Mouse (Mus musculus) layer of hippocampus, adult 9-11 months (tissue): ENCODE data around the gene Snx7.

ENCODE experiments used
- DNase-seq: peaks from one replicate; pipeline ENCODE4 v3.0.0; 2022

The Snx7 gene

DNA sequence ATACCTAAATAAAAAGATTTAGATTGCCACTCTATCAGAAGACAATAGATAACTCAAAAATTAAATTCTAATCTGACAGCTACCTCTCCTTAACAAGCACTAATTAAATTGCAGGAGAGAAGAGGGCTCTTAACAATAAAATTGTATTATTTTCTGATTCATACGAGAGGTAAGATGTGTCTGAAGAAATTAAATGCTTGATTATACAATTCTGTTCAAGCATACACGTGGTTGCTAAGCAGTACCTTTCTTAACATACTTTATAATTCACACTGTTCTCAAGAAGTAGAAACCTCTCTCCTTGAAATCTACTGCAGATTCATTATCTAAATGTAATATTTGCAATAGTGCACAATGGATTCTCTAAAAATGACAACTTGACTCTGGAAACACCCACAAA, 54.5 kb downstream of the Snx7 start:
- DNase-seq, result no peak

DNA sequence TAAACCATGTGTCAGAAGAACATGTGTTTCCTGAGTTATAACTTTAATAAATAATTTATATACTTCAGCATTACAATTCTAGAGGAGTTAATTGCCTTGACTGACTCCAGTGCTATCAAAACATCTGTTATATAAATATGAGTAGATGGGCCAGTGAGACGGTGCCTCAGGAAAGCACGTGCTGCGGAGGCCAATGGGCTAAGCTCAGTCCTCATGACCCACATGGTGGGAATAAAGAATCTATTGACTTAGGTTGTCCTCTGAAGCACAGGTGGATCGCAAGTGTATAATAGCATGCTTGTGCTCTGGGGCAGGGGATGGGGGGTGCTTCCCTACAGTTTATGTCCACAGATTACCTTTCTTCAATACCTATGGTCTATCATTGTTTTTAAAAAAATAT, 56.6 kb downstream of the Snx7 start:
- DNase-seq, result no peak

DNA sequence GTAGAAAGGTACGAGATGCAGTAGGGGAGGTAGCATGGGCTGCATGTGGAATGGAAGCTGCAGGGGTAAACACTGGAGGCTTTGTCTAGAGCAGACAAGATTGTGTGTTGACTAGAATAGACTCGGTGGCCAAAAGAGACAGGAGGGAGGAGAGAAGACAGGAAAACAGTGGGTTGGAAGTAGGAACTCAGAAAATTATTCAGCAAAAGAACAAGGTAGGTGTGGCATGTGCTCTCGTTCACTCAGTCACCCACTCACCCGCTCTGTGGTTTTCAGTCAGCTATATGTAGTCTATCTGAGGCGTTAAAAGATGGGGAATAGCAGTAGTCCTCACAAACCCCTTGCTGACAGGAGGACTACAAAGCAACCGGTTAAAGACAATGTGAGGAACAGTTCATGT, 63.0 kb downstream of the Snx7 start:
- no peak for DNase-seq

DNA sequence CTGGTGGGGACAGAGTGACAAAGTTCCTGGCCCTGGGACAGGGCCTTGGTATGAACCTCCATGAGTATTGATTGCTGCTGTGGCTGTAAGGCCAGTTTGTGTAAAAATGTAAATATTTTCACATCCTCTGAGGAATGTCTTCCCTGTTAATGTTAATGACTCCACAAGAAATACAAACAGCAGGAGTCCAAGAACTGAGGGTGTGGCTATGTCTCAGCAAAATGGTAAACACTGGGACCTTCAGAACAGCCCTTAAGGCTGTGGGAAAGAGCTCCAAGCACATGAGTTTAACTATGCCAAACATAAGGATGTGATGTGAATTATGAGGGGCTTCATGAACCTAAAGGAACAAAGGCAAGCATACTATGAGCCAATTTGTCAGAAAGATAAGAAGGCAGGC, 74.2 kb downstream of the Snx7 start:
- no peak for DNase-seq

DNA sequence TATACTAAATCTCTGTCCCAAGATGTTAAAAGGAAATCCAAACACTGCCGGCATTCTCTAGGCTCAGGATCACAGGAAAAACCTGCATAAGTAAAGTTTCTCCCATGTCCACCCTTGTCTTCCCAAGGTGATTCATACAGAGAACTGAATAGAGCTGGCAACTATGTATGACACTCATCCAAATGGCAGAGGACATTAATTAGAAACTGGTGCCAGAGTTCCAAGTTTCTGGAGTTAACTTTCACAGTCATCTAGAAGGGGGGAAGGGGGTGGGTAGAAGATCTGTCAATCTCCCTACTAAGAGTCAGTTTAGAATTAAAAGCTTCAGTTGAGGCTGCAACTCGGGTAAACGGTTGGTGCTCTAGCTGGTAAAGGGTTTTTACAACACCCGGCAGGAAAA, 76.8 kb downstream of the Snx7 start:
- no peak for DNase-seq

DNA sequence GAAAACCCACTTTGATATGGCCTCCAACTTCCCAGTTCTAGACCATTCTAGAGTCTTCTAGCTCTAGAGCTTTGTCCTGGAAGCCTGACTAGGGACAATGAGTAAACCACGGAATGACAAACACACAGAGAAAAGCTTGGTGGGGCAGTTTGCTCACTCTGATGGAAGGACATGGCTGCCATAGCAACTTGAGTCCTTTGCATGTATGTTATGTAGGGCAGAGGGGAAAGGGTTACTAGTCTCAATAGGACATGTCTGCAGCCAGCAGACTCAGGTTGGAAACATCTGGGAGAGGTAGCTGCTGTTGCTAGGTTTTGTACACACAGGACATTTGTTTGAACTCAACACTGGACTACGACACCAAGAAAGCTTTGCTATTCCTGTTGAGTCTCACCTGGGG, 77.5 kb downstream of the Snx7 start:
- no peak for DNase-seq

DNA sequence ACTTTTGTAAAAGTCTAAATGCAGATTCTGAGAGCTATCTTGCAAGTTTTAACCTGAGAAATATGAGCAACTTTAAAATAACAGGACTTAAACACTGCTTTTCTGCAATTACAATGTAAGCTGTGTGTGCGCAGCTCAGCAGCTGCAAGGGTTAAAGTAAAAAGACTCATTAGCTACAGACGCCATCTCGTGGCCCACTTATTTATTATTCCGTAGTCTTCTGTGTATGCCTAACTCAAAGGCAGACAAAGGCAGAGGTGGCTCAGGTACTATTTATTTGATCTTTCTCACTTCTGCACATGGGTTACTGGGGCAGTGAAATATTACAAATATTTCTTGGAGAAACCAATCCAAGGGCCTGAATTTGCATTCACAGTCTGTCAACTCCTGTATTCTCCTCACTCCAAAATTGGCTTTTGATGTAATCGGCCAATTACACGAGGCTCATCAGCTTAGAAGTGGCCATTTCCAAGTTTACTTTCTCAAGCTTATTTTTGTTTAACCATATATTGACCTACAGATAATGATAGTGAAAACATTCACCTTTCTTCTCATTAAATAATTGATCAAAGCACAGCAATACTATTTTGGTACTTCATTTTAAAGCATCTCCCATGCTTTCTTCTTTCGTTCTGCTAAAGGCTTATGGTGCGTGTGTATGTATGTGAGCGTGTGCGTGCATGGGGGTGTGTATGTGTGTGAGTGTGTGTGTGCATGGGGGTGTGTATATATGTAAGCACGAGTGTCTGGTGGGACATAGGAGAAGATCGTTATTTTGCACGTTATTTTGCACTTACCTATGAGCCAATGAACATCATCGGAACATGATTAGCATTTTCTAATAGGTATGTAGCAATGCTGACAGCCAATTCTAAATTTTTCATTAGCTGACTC, 79.7 kb downstream of the Snx7 start:
- peak; percentile 64 for DNase-seq

DNA sequence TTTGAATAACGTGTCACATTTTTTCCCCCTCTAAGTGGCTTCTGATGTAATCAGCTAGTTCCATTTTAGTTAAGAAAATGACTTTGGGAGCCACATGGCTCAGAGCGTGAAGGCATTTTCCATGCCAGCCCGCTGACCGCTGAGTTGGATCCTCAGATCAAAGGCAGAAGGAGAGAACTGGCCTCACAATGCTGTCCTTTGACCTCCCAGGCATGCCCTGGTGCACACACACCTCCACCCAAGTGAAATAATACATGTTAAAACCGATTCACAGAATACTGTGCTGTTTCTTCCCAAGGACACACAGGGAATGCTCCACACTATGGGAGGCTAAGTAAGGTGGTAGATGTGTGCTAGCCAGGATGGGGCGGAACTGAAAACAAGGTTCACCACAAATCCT, 81.5 kb downstream of the Snx7 start:
- no peak for DNase-seq

DNA sequence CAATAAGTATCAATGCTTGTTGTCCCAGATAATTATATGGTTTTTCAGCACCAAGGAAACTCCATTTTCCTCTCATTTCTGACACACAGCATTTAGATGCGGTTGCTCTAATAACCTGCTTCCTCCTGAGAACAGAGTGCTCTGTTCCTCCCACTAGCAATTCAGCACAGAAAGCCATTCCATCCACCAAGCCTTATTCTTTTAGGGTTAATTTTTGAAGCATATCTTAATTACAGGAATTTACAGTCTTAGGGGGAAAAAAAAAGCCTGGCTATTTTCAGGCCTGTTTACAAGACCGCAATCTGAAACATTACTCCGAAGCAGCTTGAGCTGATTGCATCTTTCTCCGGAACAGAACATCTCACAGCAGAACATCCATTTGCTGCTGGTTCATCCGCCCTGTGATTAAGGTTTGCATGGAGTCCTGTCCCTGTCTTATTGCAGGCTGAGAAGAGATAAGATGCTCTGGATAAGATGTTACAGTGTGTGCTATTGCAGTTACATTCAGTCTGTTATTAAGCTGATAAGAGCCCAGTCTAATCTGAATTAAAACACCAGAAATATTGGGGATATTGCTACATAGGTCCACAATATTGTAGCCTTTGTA, 116.5 kb downstream of the Snx7 start:
- peak; percentile 20 for DNase-seq

DNA sequence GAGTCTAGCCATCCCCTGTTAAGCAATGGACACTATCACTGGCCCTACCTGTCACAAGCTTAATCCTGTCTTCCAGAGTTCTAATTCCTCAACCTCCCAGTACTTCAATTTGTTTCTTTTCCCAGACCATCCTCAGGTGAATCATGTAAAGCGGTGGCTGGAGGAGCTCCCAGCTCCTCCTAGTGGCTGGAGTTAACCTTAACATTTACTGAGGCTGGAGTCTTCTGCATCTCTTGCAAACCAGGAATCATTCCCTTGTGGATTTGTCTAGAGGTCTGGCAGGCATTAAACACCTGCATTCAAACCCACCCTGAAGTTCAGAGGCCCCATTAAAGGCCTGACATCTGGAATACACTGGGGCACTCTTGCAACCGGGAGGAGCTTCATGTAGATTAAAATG, 117.1 kb downstream of the Snx7 start:
- no peak for DNase-seq

DNA sequence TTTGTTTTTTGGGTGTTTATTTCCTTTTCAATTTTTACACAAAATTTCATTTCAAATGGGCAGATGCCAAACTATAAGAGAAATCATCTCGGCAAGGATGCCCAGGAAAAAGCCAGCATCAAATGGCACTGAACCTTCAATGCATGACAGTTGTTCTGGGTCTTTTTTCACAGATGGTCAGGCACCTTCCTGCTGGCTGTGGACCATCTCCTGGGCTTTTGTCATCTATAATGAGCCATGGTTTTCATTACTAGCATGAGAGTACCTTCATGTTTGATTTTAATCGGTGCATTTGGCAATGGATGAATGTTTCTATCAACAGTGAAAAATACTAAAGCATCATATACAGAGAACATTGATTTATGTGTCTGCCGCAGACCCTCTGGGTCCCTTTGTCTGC, 119.5 kb downstream of the Snx7 start:
- no peak for DNase-seq

DNA sequence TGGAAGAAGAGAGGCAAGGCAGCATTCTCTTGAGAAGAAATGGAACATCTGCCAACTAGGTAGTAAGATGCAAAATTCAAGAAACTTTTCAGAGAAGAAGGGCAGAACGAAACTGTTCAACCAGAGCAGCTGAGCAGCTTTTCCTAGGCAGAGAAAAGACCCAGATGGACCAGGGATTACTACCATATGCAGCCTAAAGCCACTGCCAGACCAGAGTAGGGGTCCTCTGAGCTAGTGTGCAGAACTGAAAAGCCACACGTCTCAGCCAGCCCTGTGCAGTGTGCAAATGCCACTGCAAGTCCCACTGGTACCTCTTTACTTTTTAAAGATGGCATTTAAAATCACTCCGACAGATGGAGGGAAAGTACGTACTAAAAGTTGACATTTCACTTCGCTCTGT, 129.0 kb downstream of the Snx7 start:
- no peak for DNase-seq

DNA sequence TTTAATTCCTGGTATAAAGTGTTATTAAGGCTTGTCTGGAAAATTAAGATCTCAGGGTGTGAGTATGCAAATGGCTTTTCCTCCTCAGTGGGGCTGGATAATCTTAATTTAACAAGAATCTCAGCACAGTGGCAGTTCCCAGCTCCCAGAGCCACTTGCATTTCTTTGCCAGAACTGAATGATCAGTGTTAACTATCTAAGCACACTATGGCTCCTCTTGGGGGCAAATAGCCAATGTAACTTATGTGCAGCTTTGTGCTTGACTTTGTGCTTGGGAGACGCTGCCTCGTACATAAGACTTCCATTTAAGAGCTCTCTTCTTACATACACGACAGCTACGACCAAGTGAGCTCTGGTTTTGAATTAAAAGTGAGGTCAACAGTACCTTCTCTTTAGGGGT, 136.1 kb downstream of the Snx7 start:
- no peak for DNase-seq
